Mouse (Mus musculus) c-Kit-positive CD71-positive TER-119-negative erythroid progenitor cells, embryonic 14.5 days (primary cell): ENCODE results near the gene Adra1b.

Experiments used
- DNase-seq: peaks from one replicate; pipeline ENCODE4 v3.0.0-alpha.2; 2013; ENCODE audit warnings: low read depth

The Adra1b gene

DNA sequence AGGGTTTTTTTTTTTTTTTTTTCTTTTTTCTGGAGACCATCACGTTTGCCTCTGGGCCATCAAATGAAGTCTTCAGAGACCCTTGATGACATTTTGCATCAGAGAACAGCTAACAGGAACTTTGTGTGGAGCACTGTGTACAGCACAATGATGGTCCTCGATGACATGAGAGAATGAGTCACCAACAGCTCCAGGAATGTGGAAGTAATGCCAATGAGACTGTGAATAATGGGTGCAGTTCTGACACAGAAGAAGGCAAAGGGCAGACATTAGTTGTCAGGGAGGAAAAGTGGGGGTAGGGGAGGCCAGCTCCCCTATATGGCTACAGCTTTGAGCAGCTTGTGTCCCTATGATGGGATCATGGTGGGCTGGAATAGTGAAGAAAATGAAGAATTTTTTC lies 5.7 kb downstream of the Adra1b start:
- no peak for DNase-seq

DNA sequence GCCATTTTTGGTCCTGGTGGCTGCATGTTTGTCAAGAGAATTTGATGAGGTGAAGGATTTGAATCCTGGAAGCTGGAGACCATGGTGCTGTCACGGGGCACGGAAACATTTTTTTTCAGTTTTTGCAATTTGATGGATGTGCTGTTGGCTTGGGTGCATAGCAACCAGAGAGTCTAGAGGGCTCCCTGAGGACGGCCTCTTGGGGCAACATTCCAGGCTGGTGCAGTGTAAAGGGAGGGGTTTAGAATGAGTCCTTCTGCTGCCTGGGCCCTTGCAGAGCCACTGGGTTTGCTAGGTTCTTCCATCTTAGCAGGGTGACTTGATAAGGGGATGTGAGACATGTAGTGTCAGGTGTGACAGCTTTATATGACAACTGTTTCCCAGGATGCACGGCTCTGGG lies 8.5 kb downstream of the Adra1b start:
- no peak for DNase-seq

DNA sequence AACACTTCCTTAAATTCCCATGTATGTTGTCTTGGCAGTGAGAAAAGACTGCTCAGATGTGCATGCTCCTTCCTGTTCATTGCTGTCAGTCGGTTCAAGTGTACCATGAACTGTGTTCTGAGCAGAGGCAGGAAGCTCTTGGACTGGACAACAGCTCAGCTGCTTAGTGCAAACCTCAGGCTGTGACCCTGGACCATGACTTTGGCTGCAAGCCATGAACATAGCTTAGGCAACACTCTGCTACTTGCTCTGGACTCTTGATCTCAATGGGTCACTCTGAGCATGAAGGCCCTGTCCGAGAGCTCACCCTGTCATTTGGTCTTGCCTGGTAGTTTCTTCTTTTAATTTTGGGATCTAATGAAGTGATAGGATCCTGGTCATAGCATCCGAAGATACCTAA lies 9.6 kb downstream of the Adra1b start:
- no peak for DNase-seq

DNA sequence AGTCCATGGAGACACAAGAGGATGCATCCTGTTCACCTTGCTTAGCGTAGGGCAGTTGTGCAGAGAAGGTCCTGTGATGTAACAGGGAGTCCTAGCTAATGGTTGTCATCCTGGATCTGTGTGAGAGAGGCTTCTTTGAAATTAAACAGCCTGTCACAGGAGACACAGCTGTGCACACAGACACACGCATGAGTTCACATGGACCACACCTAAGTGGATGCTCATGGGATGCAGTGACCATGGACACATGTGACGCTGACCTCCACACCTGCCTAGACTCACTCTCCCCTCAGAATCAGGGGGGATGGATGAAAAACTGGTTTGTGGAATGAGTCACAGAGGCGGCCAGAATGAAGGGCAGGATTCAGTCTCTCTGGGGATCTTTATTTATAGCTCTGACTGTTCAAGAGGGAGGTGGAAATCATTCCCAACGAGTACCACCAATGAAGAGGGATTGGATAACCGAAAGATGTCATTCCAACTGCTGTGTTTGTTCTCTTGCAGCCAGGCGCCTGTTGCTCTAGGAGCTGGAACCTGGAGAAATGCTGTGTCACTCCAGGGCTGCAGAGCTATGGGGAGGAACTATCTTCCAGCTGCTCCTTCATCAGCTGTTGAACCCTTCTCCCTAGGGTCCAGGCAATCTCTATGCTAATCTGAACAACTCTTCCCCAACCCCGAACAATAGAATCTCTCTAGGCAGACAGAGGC lies 11.6 kb downstream of the Adra1b start:
- DNase-seq = no peak

DNA sequence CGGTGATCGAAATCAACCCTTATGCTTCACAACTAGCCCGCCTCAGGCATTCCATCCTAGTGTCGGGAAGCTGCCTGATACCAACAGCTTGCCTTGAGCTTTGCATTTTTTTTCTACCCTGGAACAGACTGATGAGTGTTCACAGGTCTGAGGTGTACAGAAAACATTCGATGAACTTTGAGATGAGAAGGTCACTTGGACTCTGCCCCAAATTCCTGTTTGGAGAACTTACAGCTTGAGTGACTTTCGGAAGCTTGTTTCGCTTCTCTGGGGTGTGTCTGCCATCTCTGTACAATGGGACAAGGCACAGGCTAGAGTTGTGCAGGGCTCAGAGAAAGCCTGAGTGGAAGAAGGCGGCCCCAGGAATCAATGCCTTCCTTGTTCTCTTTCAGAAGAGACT lies 12.3 kb downstream of the Adra1b start:
- DNase-seq = no peak

DNA sequence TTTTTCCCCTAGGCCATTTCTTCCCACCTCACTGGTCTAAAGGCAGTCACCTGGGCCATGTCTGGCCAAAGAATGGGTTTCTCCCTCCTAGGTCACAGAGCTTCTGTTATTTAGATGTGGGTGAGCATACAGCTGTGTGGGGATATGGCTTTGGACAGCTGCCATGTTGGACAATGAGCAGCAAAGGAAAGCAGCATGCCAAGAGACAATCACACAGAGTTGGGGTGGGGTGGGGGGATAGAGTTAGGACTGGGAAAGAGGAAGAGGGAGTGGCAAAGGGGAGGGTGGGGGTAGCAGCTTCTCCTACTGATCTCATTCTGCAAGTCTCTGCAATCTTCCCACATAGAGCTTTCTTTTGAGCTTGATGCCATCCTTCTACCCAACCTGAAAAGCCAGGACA lies 13.4 kb downstream of the Adra1b start:
- no peak for DNase-seq

DNA sequence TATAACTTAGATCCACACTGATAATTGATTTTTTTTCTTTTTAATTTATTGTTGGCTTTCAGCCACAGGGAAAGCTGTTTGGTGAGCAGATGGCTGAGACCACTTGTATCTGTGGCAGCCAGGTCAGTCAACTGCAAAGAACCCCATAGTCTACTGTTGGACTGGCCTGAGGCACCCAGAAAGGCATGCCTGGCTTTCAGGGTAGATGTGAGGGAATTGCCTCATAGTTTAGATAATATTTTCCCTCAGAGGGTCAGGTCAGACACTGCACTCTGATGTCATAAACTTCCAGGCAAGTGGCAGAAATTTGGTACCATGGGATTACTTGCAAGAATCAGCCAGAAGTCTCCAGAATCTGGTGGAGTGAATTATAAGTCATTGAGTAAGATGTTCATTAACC lies 16.5 kb downstream of the Adra1b start:
- DNase-seq = no peak

DNA sequence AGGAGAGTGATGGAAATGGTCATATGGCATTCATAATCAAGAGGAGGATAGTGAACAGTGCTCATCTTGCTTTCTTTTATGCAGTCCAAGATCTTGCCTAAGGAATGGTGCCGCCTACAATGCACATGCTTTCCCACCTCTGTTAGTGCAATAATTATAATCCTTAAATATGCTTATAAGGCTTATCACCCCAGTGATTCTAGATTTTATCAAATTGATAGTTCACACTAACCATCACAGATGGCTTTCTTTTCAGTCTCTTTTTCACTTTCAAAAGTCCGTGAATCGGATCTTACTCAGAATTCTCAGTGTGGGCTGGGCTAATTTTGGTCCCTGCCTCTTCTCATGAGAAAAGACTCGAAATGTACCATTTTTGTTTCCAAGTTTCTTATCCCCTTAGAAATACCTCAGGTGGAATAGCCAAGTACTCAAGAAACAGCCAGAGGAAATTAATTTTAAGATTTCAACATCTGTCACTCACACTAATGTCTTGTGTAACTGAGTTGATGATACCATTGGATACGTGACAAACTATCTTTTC lies 17.3 kb downstream of the Adra1b start:
- no peak for DNase-seq

DNA sequence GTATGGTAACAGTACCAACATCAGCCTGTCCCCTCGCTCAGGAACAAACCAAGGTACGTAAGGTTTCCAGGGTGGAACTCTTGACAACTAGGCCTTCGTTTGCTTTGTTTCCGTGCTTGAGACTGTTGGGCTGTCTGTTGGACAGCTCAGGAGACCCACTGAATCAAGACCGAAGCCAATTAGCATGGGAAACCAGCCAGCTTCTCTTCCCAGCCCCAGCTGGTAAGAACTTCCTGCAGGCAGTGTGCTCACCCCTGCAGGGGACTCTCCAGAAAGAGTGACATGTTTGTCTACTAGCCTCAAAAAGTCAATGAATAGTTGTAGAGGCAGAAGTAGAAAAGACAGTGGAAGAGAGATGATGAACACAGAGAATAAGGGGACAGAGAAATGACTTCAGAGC lies 23.8 kb downstream of the Adra1b start:
- DNase-seq = no peak

DNA sequence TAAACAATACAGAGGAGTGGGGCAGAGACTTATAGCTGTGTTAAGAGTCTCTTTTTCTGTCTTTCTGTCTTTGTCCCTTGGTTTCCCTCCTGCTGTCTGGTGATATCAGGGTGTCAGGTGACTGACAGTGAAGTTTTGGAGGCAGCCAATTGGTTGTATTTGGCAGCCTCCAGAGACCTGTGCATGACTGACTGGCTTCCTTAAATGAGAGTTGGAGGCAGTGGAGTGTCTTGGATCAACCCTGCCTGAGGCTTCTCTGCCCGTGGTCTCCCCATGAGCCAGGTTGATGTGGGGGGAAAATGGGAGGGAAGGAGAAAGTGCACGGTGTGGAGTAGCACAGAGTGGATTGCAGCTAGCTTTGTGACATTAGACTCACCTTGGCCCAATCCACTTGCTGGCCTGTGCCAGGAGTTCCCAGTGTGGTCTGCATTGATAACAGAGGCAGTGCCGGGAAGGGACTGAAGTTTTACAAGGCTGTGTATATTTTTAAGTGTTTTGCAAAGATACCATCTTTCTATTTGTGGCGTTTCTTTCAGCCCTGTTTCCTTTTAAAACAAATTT lies 33.2 kb downstream of the Adra1b start:
- DNase-seq = no peak

DNA sequence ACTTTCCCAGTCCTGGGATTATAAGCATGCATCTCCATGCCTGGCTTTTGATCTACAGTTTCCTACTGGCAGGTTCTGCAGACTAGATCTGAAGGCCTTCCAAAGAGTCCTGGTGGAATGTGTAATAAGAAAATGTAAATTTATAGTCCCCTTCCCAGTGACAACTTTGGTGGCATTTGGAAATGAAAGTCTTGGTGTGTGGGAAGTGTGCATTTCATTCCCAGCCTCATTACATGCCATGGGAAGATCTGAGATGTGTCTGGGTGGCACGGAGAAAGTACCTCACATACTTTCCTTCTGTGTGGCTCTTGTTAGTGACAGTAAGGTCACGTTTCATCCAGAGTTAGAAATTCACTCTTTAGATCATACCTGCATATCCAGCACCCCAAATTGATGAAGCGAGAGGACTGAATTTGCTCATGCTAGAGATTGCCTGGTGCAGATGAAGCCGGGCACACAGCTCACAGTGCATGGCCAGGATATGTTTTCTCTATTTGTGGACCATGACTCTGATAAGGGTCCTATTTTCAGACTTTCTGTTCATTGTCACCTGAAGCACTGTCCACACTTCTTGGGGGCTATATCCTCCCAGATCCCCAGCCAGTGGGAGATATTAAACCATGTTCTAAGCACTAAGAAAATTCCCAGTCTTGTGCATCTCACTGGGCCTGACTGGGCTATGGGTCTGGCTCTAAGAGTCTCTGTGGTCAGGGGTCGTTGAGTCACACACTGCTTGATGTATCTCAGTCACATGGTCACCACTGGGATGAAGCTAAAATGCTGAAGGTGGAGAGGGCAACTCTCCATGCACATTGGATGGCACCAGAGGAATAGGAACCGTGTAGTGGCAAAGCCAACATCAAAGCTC lies 35.5 kb downstream of the Adra1b start:
- no peak for DNase-seq

DNA sequence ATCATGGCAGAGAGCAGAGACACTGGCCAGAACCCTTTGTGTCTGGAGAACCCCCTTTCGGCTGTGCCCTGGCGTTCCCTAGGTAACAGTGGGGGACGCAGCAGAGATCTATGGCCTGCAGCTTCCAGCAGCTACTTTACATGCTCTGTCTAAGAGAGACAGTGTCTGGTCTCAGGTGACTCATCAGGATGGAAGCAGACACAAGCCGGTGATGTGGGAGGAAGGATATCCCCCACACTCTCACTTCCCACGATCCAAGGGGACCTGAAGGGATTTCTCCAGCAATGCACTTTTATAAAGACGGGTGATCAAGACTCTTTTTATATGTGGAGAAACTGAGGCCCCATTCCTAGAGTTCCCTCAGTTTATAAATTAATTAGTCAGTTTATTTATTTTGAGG lies 48.0 kb downstream of the Adra1b start:
- DNase-seq = no peak

DNA sequence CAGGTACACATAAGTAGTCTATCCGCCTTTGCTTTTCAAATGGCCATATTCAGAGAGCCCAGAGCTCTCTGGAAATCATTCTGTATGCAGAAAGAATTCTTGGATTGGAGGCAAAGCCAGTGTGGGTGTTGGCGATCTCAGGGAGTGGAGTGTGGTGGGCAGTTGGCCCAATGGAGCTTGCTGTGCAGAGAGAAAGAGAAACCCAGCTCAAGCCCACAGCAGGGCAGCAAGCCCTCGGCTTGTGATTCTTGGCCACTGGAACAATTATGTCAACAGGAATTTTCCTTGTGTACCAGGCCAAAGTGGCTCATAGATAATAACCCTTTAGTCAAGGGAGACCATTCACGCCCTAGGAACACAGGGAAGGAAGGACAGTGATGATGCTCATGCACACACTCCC lies 53.0 kb downstream of the Adra1b start:
- no peak for DNase-seq

DNA sequence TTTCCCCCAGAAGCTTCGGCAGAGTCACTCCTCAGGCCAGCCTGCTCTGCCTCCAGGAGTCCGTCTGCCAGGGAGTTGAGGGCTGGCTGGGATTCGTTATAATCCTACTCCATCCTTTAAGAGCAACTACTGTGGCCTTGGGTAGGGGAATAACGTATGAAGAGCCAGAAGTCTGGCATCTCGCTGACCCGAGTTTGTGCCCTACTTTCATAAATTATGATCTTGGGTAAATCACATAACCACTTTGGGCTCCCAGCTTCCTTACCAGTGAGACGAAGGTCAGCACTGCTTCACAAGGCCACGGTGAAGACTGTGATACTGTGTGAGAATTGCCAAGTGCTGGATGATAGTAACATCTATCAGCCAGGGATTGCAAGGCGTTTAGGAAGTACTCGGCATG lies 59.4 kb downstream of the Adra1b start:
- no peak for DNase-seq

DNA sequence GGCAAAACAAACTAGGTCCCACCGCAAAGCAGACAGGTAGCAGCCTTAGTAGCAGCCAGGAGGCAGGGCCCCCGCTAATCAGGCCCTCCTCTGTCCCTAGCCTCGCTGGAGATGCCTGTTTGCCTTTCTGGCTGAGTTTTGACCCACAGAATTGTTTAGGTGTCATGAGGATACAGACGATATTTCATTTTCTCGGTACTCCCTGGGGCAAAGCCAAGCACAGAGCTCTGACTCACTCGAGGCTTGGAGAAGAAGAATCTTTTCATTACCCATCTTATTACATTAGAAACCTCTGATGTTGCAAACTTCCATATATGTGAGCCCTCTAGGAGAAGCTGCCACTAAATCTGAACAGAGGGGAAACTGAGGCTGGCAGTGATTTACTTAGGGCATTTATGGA lies 60.5 kb downstream of the Adra1b start:
- no peak for DNase-seq

DNA sequence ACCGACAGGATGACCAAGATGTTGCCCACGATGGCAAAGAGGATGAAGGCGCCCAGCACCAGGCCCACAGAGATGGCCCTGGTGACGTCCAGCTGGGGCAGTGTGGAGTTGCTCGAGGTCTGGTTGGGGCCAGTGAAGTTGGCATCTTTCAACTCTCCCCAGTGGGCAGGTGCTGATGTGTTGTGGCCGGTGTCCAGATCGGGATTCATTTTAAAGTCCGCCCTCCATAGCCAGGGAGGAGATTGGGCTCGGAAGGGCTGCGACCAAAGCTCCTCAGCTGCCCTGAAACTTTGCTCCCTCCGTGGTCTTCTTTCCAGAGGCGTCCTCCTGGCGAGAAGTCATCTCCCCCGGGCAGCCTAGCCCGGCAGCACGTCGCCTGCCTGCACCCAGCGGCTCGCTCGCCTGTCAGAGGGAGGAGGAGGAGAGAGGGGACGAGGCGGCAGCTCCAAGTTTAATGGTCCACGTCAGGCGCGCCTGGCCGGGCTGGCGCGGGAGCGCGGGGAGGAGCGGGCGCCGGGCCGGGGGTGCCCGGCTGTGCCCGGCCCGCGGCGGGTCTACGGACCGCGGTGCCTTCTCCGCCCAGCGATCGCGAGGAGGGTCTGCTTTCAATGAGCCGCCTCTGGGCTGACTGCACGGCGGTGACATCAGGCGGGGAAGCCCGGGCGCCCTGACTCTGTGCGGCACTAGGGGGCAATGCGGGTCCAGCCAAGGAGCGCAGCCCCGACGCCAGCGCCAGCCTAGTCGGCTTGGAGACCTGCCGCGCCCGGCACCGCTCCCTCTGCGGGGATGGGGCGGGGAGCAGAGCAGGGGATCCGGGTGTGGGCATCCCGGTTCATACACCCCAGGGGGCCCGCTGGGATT lies 64.9 kb downstream of the Adra1b start:
- no peak for DNase-seq

DNA sequence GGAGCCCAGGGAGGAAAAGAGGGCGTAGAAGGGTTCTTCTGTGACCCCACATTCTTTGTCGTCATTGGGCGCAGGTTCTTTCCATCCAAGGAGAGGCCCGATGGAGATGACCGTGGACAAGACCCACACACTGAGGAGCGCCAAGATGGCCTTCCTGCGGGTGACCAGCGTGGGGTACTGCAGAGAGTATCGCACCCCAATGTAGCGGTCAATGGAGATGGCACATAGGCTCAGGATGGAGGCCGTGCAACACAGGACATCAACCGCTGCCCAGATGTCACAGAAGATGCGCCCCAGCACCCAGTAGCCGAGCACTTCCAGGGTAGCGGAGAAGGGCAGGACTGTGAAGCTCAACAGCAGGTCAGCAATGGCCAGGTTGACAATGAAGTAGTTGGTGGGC lies 65.6 kb downstream of the Adra1b start:
- DNase-seq = no peak

DNA sequence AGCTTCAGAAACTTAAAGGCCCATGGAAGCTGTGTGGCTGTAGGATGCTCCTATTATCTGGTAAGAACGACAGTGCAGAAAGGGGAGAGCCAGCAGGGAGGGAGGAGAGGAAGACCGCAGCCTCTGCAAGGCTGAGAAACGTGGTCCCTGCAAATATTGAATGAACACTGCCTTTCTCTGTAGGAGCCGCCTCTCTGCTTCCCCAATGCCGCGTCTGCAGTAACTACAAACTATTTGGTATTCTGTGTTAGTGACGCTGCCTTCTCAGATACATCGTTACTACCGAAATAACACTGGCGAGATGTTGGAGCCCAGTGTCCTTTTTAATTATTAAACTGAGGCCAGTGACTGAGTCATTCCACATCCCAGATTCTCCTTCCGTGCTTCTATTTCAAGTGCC lies 66.5 kb downstream of the Adra1b start:
- DNase-seq = no peak

DNA sequence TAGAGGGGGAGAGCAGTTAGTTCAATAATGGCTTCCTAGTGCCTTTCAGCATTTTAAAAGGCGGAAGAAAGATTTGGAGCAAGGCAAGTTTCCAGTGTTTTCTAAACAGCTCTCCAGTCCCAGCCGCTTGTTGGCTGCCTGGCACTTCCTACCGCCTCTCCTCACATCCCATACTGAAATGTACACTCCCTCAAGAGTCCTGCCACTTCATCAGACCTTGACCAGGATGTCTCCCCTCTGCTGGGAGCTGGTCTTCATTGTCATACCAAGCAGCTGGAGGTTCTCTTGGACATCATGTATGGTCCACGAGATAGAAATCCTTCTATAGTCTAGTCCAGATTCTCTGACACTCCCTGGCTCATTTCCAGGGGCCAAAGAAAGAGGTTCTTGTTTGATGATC lies 69.5 kb downstream of the Adra1b start:
- no peak for DNase-seq

DNA sequence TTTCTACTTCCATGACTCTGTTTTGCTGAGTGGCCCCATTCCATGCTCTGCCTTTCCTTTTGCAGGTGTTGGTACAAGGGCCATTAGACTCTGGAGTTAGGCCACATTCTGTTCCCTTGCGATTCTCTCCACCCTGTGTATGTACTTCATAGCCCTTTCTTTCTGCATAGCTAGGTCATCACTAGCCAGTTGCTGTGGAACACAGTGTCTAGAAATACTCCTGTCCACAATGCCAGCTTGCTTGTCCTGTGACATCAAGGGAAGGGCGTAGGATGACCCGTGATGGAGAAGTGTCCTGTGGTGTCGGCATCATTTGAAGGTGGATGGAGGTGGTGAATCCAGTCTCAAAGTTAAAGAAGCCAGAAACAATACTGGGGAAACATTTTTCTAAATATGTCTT lies 74.2 kb downstream of the Adra1b start:
- DNase-seq = no peak

DNA sequence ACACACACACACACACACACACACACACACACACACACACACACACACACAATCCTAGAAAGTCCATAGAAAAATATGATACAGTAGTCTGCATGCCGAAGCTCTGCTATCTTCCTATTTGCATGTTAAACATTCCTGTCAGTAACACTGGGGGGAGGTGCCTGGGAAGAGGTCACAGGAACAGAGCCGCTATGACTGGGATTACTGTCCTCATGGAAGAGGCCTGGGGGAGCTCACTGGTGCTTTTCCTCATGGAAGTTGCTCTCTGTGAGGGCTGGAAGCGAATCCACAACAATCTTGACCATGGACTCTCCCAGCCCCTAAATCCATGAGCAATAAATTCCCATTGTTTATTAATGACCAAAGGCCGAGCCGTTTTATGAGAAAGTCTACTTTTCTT lies 77.7 kb downstream of the Adra1b start:
- DNase-seq = no peak
